Mouse (Mus musculus): ENCODE measurements around the gene Fscn2. TPM values are rescaled to one million over a fixed set of nuclear protein-coding genes. Genes with fewer than 3 reads are reported as not detected.

Fscn2 gene
- polyA plus RNA-seq (2012; fragmentation: generic; extraction: Trizol), result under 1 TPM; 0.45 to 0.54 TPM

DNA sequence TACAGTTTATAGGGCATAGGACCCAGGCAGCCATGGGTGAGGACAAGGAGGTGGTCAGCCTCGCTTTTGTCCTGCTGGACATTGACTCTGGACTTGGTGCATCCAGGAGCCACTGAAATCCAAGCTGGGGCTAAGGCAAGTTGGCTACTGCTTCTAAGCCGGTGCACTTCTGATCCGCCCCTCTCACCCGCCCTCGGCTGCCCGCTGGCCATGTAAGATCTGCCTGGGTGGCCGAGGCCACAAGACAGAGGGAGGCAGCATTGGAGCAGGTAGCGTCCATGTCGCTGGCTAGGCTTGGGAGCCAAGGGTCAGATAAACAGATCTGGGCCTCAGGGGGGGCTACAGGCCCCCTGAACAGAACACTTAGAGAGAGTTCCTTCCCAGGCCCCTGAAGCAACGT, at the start of gene Fscn2:
TSS of gene Fscn2 (plus strand) at position 240 of the 400 bp plus-strand sequence.

DNA sequence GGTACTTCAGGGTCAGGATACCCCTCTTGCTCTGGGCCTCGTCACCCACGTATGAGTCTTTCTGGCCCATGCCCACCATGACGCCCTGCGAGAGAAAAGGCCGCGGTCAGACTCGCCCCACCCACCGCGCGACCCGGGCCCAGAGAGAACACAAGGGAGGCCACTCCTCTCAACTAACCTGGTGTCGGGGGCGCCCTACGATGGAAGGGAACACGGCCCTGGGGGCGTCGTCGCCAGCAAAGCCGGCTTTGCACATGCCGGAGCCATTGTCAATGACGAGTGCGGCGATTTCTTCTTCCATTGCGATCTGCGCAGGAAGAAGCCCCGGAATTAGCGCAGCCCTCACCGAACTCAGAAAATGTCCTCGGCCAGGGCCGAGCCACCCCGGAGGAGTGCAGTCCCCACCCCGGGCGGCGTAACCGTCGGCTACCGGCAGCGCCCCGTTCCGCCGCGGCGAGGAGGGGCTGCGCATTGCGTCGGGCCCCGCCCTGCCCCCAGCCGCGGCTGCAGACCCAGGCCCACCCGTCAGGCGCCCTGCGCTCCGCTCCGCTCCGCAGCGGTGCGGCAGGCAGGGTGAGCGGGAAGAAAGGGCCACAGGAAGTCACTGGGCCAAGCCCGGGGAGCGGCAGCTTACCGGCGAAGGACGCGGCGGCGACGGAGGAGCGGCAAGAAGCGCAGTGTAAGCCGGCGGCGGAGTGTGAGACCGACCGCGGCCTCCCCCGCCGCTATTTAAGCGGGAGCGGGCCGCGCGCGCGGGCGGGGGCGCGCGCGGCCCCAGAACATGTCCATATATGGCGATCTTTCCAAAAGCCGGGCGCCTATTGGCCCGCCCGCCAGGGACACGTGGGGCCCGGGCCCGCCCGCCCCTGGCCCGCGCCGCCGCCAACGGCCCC, 13.3 kb upstream of the Fscn2 start, which contains the start of gene Actg1:
TSS of gene Actg1 (minus strand) at position 752 of the 893 bp plus-strand sequence.

DNA sequence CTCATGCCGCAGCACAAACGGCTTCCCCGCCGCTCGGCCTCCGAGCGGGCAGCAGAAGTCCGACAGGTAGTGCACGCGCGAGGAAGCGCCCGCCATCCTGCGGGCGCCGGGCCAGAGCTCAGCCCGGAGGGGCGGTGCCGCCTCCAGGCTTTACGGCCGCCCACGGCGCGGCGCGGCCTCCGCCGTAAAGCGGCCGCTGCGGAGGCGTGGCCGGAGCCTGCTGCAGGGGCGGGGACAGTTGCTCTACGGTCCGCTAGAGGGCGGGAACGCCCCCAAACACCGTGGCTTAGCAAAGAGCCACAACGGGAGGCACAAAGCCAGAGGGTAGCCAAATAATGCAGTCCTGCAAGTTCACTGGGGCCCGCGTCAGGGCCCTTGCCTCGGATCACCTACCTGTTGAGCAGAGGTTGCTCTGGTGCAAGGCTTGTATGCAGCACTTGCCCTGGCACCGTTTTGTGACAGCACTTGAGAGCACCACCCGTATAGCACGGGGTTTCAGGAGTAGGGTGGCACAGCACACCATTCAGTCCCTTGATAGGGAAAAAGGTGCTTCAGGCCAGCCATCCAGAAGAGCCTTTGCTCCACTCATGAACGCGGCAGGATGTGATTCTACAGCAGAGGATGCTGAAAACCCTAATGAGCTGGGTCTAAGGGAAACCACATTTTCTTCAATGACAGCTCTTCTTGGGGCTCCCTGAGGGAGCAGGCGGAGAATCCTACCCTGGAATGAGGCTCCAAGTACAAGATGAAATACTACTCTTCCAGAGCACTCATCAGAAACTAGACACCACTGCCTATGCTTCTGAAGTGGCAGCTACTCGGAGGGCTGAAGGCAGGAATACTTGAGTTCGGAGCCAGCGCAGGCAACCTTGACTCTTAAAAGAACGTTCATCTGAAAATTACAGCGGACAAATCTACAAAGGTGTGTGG, 17.5 kb downstream of the Fscn2 start, which contains the start of gene Faap100:
TSS of gene Faap100 (minus strand) at position 154 of the 930 bp plus-strand sequence.

Other genes with a start within 250 kb of the Fscn2 start
- 100 to 1,000 TPM in 1 of 2 experiments, 10 to 100 TPM in 1; 53.2 to 164 TPM for gene Slc38a10, start 210.2 kb upstream of the Fscn2 start, polyA plus RNA-seq (2012; fragmentation: generic; extraction: Trizol)
- gene Bahcc1, start 128.6 kb upstream of the Fscn2 start, polyA plus RNA-seq (2012; fragmentation: generic; extraction: Trizol), result 10 to 100 TPM in 1 of 2 experiments, 1 to 10 TPM in 1; 4.5 to 19.3 TPM
- gene Actg1, start 13.0 kb upstream of the Fscn2 start, polyA plus RNA-seq (2012; fragmentation: generic; extraction: Trizol), result 1,000 to 10,000 TPM; 3,031 to 5,204 TPM
- gene Faap100, start 17.2 kb downstream of the Fscn2 start, polyA plus RNA-seq (2012; fragmentation: generic; extraction: Trizol), result 10 to 100 TPM; 28.8 to 30.5 TPM
- 10 to 100 TPM; 34.7 to 46.1 TPM for gene Nploc4, start 76.2 kb downstream of the Fscn2 start, polyA plus RNA-seq (2012; fragmentation: generic; extraction: Trizol)
- under 1 TPM in 1 of 2 experiments, not detected in 1; 0.02 TPM for gene Tspan10, start 81.1 kb downstream of the Fscn2 start, polyA plus RNA-seq (2012; fragmentation: generic; extraction: Trizol)
- gene Pde6g, start 92.0 kb downstream of the Fscn2 start, polyA plus RNA-seq (2012; fragmentation: generic; extraction: Trizol), result 1 to 10 TPM in 1 of 2 experiments, under 1 TPM in 1; 0.06 to 1.0 TPM
- 10 to 100 TPM; 18.6 to 34.7 TPM for gene Oxld1, start 96.5 kb downstream of the Fscn2 start, polyA plus RNA-seq (2012; fragmentation: generic; extraction: Trizol)
- 10 to 100 TPM in 1 of 2 experiments, 1 to 10 TPM in 1; 7.9 to 22.4 TPM for gene Ccdc137, start 96.6 kb downstream of the Fscn2 start, polyA plus RNA-seq (2012; fragmentation: generic; extraction: Trizol)
- 10 to 100 TPM; 29.8 to 44.2 TPM for gene Arl16, start 106.1 kb downstream of the Fscn2 start, polyA plus RNA-seq (2012; fragmentation: generic; extraction: Trizol)
- gene Mrpl12, start 123.1 kb downstream of the Fscn2 start, polyA plus RNA-seq (2012; fragmentation: generic; extraction: Trizol), result 100 to 1,000 TPM; 146 to 509 TPM
- gene Slc25a10, start 130.3 kb downstream of the Fscn2 start, polyA plus RNA-seq (2012; fragmentation: generic; extraction: Trizol), result 100 to 1,000 TPM; 118 to 126 TPM
- under 1 TPM in 1 of 2 experiments, not detected in 1; 0.08 TPM for gene Gcgr, start 169.2 kb downstream of the Fscn2 start, polyA plus RNA-seq (2012; fragmentation: generic; extraction: Trizol)
- 100 to 1,000 TPM; 245 to 382 TPM for gene Mcrip1, start 188.2 kb downstream of the Fscn2 start, polyA plus RNA-seq (2012; fragmentation: generic; extraction: Trizol)
- under 1 TPM; 0.25 to 0.63 TPM for gene Ppp1r27, start 189.6 kb downstream of the Fscn2 start, polyA plus RNA-seq (2012; fragmentation: generic; extraction: Trizol)
- gene P4hb, start 211.7 kb downstream of the Fscn2 start, polyA plus RNA-seq (2012; fragmentation: generic; extraction: Trizol), result 1,000 to 10,000 TPM in 1 of 2 experiments, 100 to 1,000 TPM in 1; 703 to 1,073 TPM
- gene Arhgdia, start 220.1 kb downstream of the Fscn2 start, polyA plus RNA-seq (2012; fragmentation: generic; extraction: Trizol), result 1,000 to 10,000 TPM; 1,146 to 2,128 TPM
- gene Alyref, start 236.8 kb downstream of the Fscn2 start, polyA plus RNA-seq (2012; fragmentation: generic; extraction: Trizol), result 100 to 1,000 TPM; 130 to 156 TPM
- gene Anapc11, start 236.9 kb downstream of the Fscn2 start, polyA plus RNA-seq (2012; fragmentation: generic; extraction: Trizol), result 100 to 1,000 TPM; 274 to 500 TPM
- 1 to 10 TPM in 1 of 2 experiments, under 1 TPM in 1; 0.29 to 1.2 TPM for gene Npb, start 246.9 kb downstream of the Fscn2 start, polyA plus RNA-seq (2012; fragmentation: generic; extraction: Trizol)

Data from C3H10T1/2 (cell line).